8 mouse cellular contexts compared by ENCODE assay signal in genomic region chr12:76596292-76597023, GRCm38 (mm10).
DNase-seq lines count a peak whose midpoint lies in the region; ATAC-seq and TF ChIP-seq lines count a peak whose summit lies in the region.

No protein-coding gene starts in this region.

- ATAC-seq in hindbrain, embryonic 12.5 days (ENCODE audit: low FRiP score) = no peak
- ATAC-seq in midbrain, embryonic 11.5 days (ENCODE audit: low FRiP score) = no peak; the same call in 1 of the 2 replicates

- no peaks in the 10 kb centered on the region for H3K36me3 ChIP-seq in hindbrain, embryonic 10.5 days
- H3K36me3 ChIP-seq in hindbrain, embryonic 12.5 days = no peaks in the 10 kb centered on the region
- H3K36me3 ChIP-seq in midbrain, embryonic 11.5 days (ENCODE audit: control insufficient read depth, insufficient read depth, low read length) = no peaks in the 10 kb centered on the region
- no peaks in the 10 kb centered on the region for H3K36me3 ChIP-seq in small intestine, adult 2 months (ENCODE audit: control insufficient read depth, insufficient read depth, low read length)

- H3K9me3 ChIP-seq in hindbrain, embryonic 10.5 days = no peaks in the 10 kb centered on the region
- no peaks in the 10 kb centered on the region for H3K9me3 ChIP-seq in hindbrain, embryonic 12.5 days (replicated peaks)
- no peaks in the 10 kb centered on the region for H3K9me3 ChIP-seq in midbrain, embryonic 11.5 days (ENCODE audit: control insufficient read depth, low read length)

- TF ChIP-seq CTCF in small intestine, adult 2 months (IDR thresholded peaks at IDR 0.05; ENCODE audit: extremely low read depth, insufficient read length, insufficient replicate concordance, low read depth, low read length) = peak; percentile 83

- H3K27ac ChIP-seq in hindbrain, embryonic 10.5 days = 0 out of 2 replicates have a peak overlapping the region, but pooled peaks have one; percentile 24
- H3K27ac ChIP-seq in hindbrain, embryonic 12.5 days = no peak overlapping the region
- no peak overlapping the region for H3K27ac ChIP-seq in midbrain, embryonic 11.5 days (ENCODE audit: low read depth, low read length)
- no peak overlapping the region for H3K27ac ChIP-seq in small intestine, adult 2 months (ENCODE audit: insufficient read depth, low read depth, low read length)

- WGBS in hindbrain, embryonic 10.5 days = 59% methylated on average over 15 of the region's 15 CpGs
- WGBS in hindbrain, embryonic 12.5 days = 59% methylated on average over 14 of the region's 15 CpGs
- 58% methylated on average over 15 of the region's 15 CpGs for WGBS in midbrain, embryonic 11.5 days
- WGBS in small intestine, adult 2 months = 55% methylated on average over 15 of the region's 15 CpGs

- H3K27me3 ChIP-seq in hindbrain, embryonic 10.5 days (ENCODE audit: insufficient read depth, poor library complexity, severe bottlenecking) = peaks cover 21% of the 10 kb centered on the region
- peaks cover 9% of the 10 kb centered on the region; the same call in 1 of the 2 replicates for H3K27me3 ChIP-seq in hindbrain, embryonic 12.5 days
- no peaks in the 10 kb centered on the region for H3K27me3 ChIP-seq in midbrain, embryonic 11.5 days (ENCODE audit: control insufficient read depth, insufficient read depth, low read length)
- H3K27me3 ChIP-seq in small intestine, adult 2 months (ENCODE audit: control insufficient read depth, insufficient read depth, low read length) = no peaks in the 10 kb centered on the region

- H3K4me2 ChIP-seq in hindbrain, embryonic 12.5 days (replicated peaks) = no peak overlapping the region
- no peak overlapping the region for H3K4me2 ChIP-seq in midbrain, embryonic 11.5 days

- no peak for TF ChIP-seq POLR2A in small intestine, adult 2 months (IDR thresholded peaks at IDR 0.05; ENCODE audit: low read depth, low read length)

- H3K4me1 ChIP-seq in hindbrain, embryonic 10.5 days (replicated peaks) = peaks cover 29% of the 10 kb centered on the region
- H3K4me1 ChIP-seq in hindbrain, embryonic 12.5 days = peaks cover 10% of the 10 kb centered on the region
- peaks cover 4% of the 10 kb centered on the region; the same call in 1 of the 2 replicates for H3K4me1 ChIP-seq in midbrain, embryonic 11.5 days (ENCODE audit: control insufficient read depth, insufficient read depth, low read length)
- peaks cover 11% of the 10 kb centered on the region for H3K4me1 ChIP-seq in small intestine, adult 2 months (ENCODE audit: control insufficient read depth, insufficient read depth, insufficient read length, low read length)

- H3K4me3 ChIP-seq in hindbrain, embryonic 10.5 days = no peak overlapping the region
- no peak overlapping the region for H3K4me3 ChIP-seq in hindbrain, embryonic 12.5 days
- H3K4me3 ChIP-seq in midbrain, embryonic 11.5 days (ENCODE audit: low read depth, low read length) = no peak overlapping the region
- no peak overlapping the region for H3K4me3 ChIP-seq in small intestine, adult 2 months (ENCODE audit: low read depth, low read length)

- peak; percentile 72 for DNase-seq in hindbrain, embryonic 10.5 days (ENCODE audit: low spot score)
- DNase-seq in cerebellum, adult 8-10 months = peak; percentile 74
- DNase-seq in frontal cortex, postnatal 14 days (ENCODE audit: low spot score in 2 of 2) = peak; percentile 69 to 70
- DNase-seq in hindlimb bud, embryonic 11.5 days (ENCODE audit: extremely low spot score, low read depth, low spot score) = peak; percentile 41
- peak; percentile 59 to 69 for DNase-seq in left cerebral cortex, adult 8-10 months (ENCODE audit: low spot score in 2 of 2)
- DNase-seq in midbrain, embryonic 11.5 days (ENCODE audit: low spot score, missing footprints) = peak; percentile 95

- H3K9ac ChIP-seq in hindbrain, embryonic 12.5 days = no peak overlapping the region
- no peak overlapping the region for H3K9ac ChIP-seq in midbrain, embryonic 11.5 days (ENCODE audit: low read length)

Comparison
In these comparisons a context has a peak if more than half of its experiments do, and no peak if none do; other contexts are left out.
1. DNase-seq: peak in every context shown above with its lines; median percentile 95 in midbrain, embryonic 11.5 days; 74 in cerebellum, adult 8-10 months; 72 in hindbrain, embryonic 10.5 days; 70 in frontal cortex, postnatal 14 days; 64 in left cerebral cortex, adult 8-10 months; 41 in hindlimb bud, embryonic 11.5 days.